Mouse (Mus musculus) right cerebral cortex, postnatal 14 days (tissue): ENCODE data around the gene Tmem51.

Experiments used
- DNase-seq: peaks from one replicate; pipeline ENCODE4 v3.0.0; 2022

Gene Tmem51

GRCm38 (mm10) chr4:142080901-142081630, 3.0 kb downstream of the Tmem51 start:
- DNase-seq = peak; percentile 65

GRCm38 (mm10) chr4:142080487-142080767, 3.7 kb downstream of the Tmem51 start:
- DNase-seq = no peak

GRCm38 (mm10) chr4:142079629-142080486, 4.2 kb downstream of the Tmem51 start:
- no peak for DNase-seq

DNA sequence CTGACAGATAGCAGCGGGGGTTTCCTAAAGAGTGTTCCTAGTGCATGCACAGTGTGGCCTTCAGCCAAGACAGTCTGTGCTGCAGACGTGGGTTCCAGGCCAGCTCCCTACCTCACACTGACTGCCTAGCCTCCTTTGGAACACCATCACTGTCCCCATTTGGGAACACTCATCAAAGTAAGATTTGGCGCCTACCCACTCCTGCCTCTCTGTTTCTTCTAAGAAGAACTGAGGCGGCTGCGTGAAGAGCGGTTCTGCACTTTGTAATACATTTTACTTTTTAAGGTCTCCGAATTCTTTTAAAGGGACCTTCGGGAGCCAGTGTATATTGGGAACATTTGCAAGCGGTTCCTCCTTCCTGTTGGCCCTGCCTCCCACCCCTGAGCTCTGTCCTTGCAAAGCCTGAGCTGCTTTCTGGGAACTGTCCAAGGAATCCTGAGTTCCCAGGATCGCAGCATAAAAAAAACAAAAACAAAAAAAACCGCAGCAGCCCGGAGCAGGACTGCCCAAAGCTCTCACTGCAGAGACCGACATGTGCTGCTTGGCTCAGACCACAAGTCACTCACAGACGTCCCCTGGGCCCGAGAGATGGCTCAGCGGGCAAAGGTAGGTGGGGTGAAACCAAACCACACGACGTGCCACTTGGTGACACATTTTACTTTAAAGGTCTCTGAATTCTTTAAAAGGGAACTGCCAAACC, 6.4 kb downstream of the Tmem51 start:
- DNase-seq = no peak

GRCm38 (mm10) chr4:142076883-142077282, 7.2 kb downstream of the Tmem51 start:
- DNase-seq = no peak

GRCm38 (mm10) chr4:142075931-142076330, 8.2 kb downstream of the Tmem51 start:
- DNase-seq = no peak

- DNase-seq = no peak
Observed at GRCm38 (mm10) chr4:142074060-142074732, 9.9 kb downstream of the Tmem51 start.

GRCm38 (mm10) chr4:142071243-142071991, 12.7 kb downstream of the Tmem51 start:
- DNase-seq = no peak

GRCm38 (mm10) chr4:142070840-142071239, 13.3 kb downstream of the Tmem51 start:
- DNase-seq = no peak

DNA sequence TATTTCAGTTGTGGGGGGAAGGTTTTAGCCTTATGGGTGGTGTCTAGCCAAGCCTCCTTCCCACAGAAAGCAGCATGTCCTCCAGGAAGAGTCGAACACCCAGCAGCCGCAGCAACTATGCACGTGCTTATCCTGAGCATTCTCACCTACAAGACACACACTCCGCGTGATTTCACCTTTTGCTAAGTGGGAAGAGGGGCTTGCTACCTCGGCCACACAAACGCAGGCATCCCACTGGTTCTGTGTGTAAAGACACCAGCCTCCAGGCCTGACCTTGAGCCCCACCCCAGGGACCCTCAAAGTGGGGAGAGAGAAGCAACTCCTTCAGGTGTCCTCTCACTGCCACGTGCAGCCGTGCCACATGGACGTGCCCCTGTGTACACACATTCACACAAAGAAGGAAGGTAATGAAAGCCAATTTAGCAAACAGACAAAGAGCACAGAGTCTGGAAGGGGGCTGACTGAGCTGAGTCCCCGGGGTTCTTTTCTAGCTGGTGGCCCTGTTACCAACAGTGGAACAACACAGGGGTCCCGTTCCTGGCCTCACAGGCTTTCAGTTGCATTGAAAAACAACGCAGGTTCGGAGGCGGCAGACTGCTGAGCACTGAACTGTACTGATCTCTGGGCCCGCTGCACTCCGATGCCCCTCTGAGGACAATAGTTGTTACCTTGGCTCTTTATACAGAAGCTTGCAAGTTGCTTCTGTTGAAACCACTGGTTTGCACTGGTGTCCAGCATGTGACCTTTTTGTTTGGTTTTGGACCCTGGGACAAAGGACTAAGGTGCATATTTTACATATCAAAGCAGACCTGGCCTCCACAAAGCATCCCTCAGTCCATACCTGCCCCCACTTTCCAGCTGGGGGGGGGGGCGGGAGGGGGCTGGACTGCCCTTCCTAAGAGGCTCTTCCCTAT, 14.9 kb downstream of the Tmem51 start:
- DNase-seq = no peak

- no peak for DNase-seq
Observed at GRCm38 (mm10) chr4:142066576-142066975, 17.5 kb downstream of the Tmem51 start.

DNA sequence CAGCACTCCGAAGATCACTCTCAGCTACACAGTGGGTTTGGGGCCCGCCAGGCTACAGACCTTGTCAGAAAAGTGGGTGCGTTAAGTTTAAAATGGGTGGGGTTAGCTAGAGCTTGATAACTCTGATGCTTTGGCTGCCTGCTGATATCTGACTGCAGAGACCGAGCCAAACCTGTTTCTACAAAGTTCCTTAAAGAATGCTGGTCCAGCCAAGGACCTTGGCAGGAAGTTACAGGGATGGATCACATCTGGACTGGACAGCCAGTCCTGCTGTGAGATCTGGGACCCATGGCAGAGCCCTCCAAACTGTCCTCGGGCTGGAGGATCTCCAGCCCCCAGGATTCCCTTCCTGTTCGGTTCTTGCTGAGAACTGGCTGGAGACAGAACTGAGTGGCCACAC, 18.3 kb downstream of the Tmem51 start:
- DNase-seq = no peak

DNA sequence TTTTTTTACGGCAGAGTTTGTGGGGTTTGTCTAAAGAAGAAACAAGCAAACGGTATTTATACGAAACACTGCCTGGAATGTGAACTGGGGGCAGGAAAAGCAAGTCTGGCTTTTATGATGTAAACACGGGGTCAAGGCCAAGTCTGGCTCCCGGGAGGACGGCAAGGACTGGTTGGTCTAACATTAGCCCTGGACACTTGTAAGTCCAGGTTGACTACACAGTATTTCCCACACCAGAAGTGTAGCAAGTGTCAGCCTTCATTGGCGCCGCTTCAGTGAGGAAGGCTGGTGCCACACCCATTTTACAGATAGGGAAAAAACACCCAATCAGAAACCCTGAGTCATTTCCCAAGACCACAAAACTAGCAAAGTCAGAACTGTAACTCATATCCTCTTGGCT, 18.8 kb downstream of the Tmem51 start:
- DNase-seq = no peak

GRCm38 (mm10) chr4:142064582-142065228, 19.4 kb downstream of the Tmem51 start:
- no peak for DNase-seq

- DNase-seq = no peak
Observed at GRCm38 (mm10) chr4:142063057-142063534, 21.0 kb downstream of the Tmem51 start.

- DNase-seq = no peak
Observed at GRCm38 (mm10) chr4:142061485-142062240, 22.4 kb downstream of the Tmem51 start.

GRCm38 (mm10) chr4:142060455-142061378, 23.4 kb downstream of the Tmem51 start:
- no peak for DNase-seq

- DNase-seq = no peak
Observed at GRCm38 (mm10) chr4:142059841-142060193, 24.3 kb downstream of the Tmem51 start.
